Mouse (Mus musculus) kidney, adult 8-10 months (tissue): ENCODE measurements around the gene Rpusd2.
A peak's percentile ranks its signal among the peaks of the same experiment; 100 is the strongest.
"Not testable (repeated sequence)": the region's sequence is repeated elsewhere in the genome, so short reads cannot be mapped to it uniquely, and the experiment has no call there.

Source experiments
- DNase-seq, 2 experiments: peaks; one replicate each; pipeline ENCODE4 v3.0.0; 2022

The Rpusd2 gene

GRCm38 (mm10) chr2:119034656-119035396 lies at the start of gene Rpusd2:
TSS of gene Rpusd2 (plus strand) at chr2:119034790.
- DNase-seq: peak; percentile 93 to 94

- no peak for DNase-seq
Measured at GRCm38 (mm10) chr2:118995490-118995889, 39.1 kb upstream of the Rpusd2 start.

GRCm38 (mm10) chr2:118995919-118996797 lies 38.4 kb upstream of the Rpusd2 start:
- DNase-seq: no peak

GRCm38 (mm10) chr2:118996798-118997105 lies 37.8 kb upstream of the Rpusd2 start:
- DNase-seq: no peak

- no peak for DNase-seq
Measured at GRCm38 (mm10) chr2:118998115-118998866, 36.3 kb upstream of the Rpusd2 start.

GRCm38 (mm10) chr2:118999025-118999639 lies 35.5 kb upstream of the Rpusd2 start:
- no peak for DNase-seq

- no peak for DNase-seq
Measured at GRCm38 (mm10) chr2:119006886-119007285, 27.7 kb upstream of the Rpusd2 start.

- DNase-seq: no peak
Measured at GRCm38 (mm10) chr2:119009376-119009775, 25.2 kb upstream of the Rpusd2 start.

- DNase-seq: no peak
Measured at GRCm38 (mm10) chr2:119014989-119015388, 19.6 kb upstream of the Rpusd2 start.

GRCm38 (mm10) chr2:119015604-119016180 lies 18.9 kb upstream of the Rpusd2 start:
- DNase-seq: peak; percentile 44 to 45

- not testable (repeated sequence) for DNase-seq
Measured at GRCm38 (mm10) chr2:119016312-119016711, 18.3 kb upstream of the Rpusd2 start.

GRCm38 (mm10) chr2:119017647-119018046 lies 16.9 kb upstream of the Rpusd2 start:
- DNase-seq: no peak

GRCm38 (mm10) chr2:119018391-119019122 lies 16.0 kb upstream of the Rpusd2 start:
- DNase-seq: no peak

- DNase-seq: no peak
Measured at GRCm38 (mm10) chr2:119019131-119019530, 15.5 kb upstream of the Rpusd2 start.

- no peak for DNase-seq
Measured at GRCm38 (mm10) chr2:119019538-119019937, 15.1 kb upstream of the Rpusd2 start.

- DNase-seq: no peak
Measured at GRCm38 (mm10) chr2:119023154-119023660, 11.4 kb upstream of the Rpusd2 start.

GRCm38 (mm10) chr2:119024536-119025238 lies 9.9 kb upstream of the Rpusd2 start:
- no peak for DNase-seq

GRCm38 (mm10) chr2:119025239-119025616 lies 9.4 kb upstream of the Rpusd2 start:
- no peak for DNase-seq

- no peak for DNase-seq
Measured at GRCm38 (mm10) chr2:119026951-119027350, 7.6 kb upstream of the Rpusd2 start.

GRCm38 (mm10) chr2:119028941-119029551 lies 5.5 kb upstream of the Rpusd2 start, which contains the start of gene Ccdc32:
TSS of gene Ccdc32 (minus strand) at chr2:119029393.
- DNase-seq: peak; percentile 98 to 99
